Mouse (Mus musculus): ENCODE results near the gene Tmem234. TPM values are rescaled to one million over a fixed set of nuclear protein-coding genes. Genes with fewer than 3 reads are reported as not detected.

Gene Tmem234
- polyA plus RNA-seq, 1 experiment from 2014 or later: 200 TPM

DNA sequence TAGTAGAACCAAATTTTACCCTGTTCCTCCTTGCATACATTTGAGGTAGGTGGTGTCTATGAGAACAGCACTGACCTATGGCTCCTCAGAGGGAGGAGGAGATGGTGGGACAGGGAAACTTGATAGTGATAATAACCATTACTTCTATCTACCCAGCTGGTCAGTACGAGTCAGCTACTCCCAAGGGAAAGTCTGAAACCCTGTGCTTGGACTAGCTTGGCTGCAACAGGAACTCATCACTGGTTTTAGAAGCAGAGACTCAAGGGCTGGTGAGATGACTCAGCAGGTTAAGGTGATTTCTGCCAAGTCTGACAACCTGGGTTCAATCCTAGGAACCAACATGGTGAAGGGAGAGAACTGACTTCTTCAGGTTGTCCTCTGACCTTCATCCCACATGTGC is 48.2 kb downstream of the Tmem234 start:
- no peak for ATAC-seq (ENCODE audit: insufficient read depth)
- Histone ChIP-seq H3K4me1 (ENCODE audit: insufficient read depth) (no peaks in the 10 kb centered on the region), H3K9me3 (ENCODE audit: low read depth, low read length) (no peaks in the 10 kb centered on the region), H3K9ac (no peak overlapping the region), H3K27ac (ENCODE audit: low read depth) (no peak overlapping the region), H3K4me2 (no peak overlapping the region), H3K4me3 (ENCODE audit: low read depth, low read length) (no peak overlapping the region), H3K27me3 (ENCODE audit: insufficient read depth, low read length) (no peaks in the 10 kb centered on the region), H3K36me3 (ENCODE audit: insufficient read depth) (peaks cover 90% of the 10 kb centered on the region)
- DNase-seq: no peak
- TF ChIP-seq CTCF (IDR thresholded peaks at IDR 0.05; ENCODE audit: low read depth): no peak
- WGBS: 79% methylated on average over 1 of the region's 1 CpGs

- ATAC-seq (ENCODE audit: insufficient read depth) (no peak), DNase-seq (no peak)
- TF ChIP-seq CTCF (IDR thresholded peaks at IDR 0.05; ENCODE audit: low read depth): no peak
- no peaks in the 10 kb centered on the region for H3K27me3 ChIP-seq (ENCODE audit: insufficient read depth, low read length)
- H3K9me3 ChIP-seq (ENCODE audit: low read depth, low read length): no peaks in the 10 kb centered on the region
- no peak overlapping the region for H3K9ac ChIP-seq
- no peak overlapping the region for H3K4me3 ChIP-seq (ENCODE audit: low read depth, low read length)
- peaks cover 92% of the 10 kb centered on the region for H3K36me3 ChIP-seq (ENCODE audit: insufficient read depth)
- no peak overlapping the region for H3K4me2 ChIP-seq
- 93% methylated on average over 8 of the region's 8 CpGs for whole genome bisulfite sequencing
- no peaks in the 10 kb centered on the region for H3K4me1 ChIP-seq (ENCODE audit: insufficient read depth)
- no peak overlapping the region for H3K27ac ChIP-seq (ENCODE audit: low read depth)
These were observed 49.9 kb downstream of the Tmem234 start for GRCm38 (mm10) chr4:129650359-129650758.

GRCm38 (mm10) chr4:129654770-129655169 is 54.3 kb downstream of the Tmem234 start:
- no peak overlapping the region for H3K27ac ChIP-seq (ENCODE audit: low read depth)
- H3K4me1 ChIP-seq (ENCODE audit: insufficient read depth): no peaks in the 10 kb centered on the region
- no peak for TF ChIP-seq CTCF (IDR thresholded peaks at IDR 0.05; ENCODE audit: low read depth)
- H3K36me3 ChIP-seq (ENCODE audit: insufficient read depth): peaks cover 95% of the 10 kb centered on the region
- H3K4me2 ChIP-seq: no peak overlapping the region
- whole genome bisulfite sequencing: 89% methylated on average over 14 of the region's 14 CpGs
- no peak overlapping the region for H3K9ac ChIP-seq
- DNase-seq (no peak), ATAC-seq (ENCODE audit: insufficient read depth) (no peak)
- H3K9me3 ChIP-seq (ENCODE audit: low read depth, low read length): no peaks in the 10 kb centered on the region
- no peaks in the 10 kb centered on the region for H3K27me3 ChIP-seq (ENCODE audit: insufficient read depth, low read length)
- H3K4me3 ChIP-seq (ENCODE audit: low read depth, low read length): no peak overlapping the region

- no peak for TF ChIP-seq CTCF (IDR thresholded peaks at IDR 0.05; ENCODE audit: low read depth)
- H3K27me3 ChIP-seq (ENCODE audit: insufficient read depth, low read length): no peaks in the 10 kb centered on the region
- no peak overlapping the region for H3K4me3 ChIP-seq (ENCODE audit: low read depth, low read length)
- no peak overlapping the region for H3K27ac ChIP-seq (ENCODE audit: low read depth)
- no peak for DNase-seq
- H3K9me3 ChIP-seq (ENCODE audit: low read depth, low read length): no peaks in the 10 kb centered on the region
- H3K4me1 ChIP-seq (ENCODE audit: insufficient read depth): no peaks in the 10 kb centered on the region
- H3K4me2 ChIP-seq: no peak overlapping the region
- no peak for ATAC-seq (ENCODE audit: insufficient read depth)
- WGBS: 83% methylated on average over 3 of the region's 3 CpGs
- H3K36me3 ChIP-seq (ENCODE audit: insufficient read depth): peaks cover 63% of the 10 kb centered on the region
- no peak overlapping the region for H3K9ac ChIP-seq
These were observed 61.1 kb downstream of the Tmem234 start for GRCm38 (mm10) chr4:129661584-129661983.

DNA sequence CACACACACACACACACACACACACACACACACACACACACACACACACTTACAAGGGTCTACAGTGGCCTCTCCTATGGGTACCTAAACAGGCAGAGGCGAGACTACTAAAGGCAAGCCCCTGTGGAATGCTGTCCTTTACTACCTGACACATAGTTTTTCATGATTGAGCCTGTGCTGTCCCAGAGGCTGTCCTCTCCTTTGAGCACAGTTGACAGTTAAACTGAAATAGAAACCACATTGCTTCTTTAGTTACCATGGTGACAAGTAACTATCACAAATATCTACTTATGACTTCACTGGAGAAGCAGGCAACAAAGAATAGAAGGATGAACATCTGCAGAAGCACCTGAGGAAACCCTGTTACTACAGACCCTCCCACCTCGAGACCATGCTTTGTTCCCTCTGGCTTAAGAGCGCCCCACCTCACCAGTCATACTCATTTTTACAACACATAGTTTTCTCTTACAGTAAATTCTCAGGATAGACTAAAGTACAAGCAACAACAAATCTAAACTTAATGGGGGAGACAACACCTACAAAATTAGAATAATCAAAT is 61.9 kb downstream of the Tmem234 start:
- Histone ChIP-seq H3K27me3 (ENCODE audit: insufficient read depth, low read length) (no peaks in the 10 kb centered on the region), H3K4me3 (ENCODE audit: low read depth, low read length) (no peak overlapping the region), H3K4me2 (no peak overlapping the region), H3K27ac (ENCODE audit: low read depth) (no peak overlapping the region), H3K4me1 (ENCODE audit: insufficient read depth) (no peaks in the 10 kb centered on the region), H3K9me3 (ENCODE audit: low read depth, low read length) (no peaks in the 10 kb centered on the region), H3K9ac (no peak overlapping the region), H3K36me3 (ENCODE audit: insufficient read depth) (peaks cover 59% of the 10 kb centered on the region)
- 73% methylated on average over 3 of the region's 3 CpGs for WGBS
- no peak for DNase-seq
- TF ChIP-seq CTCF (IDR thresholded peaks at IDR 0.05; ENCODE audit: low read depth): no peak
- ATAC-seq (ENCODE audit: insufficient read depth): no peak

GRCm38 (mm10) chr4:129671491-129672082 is 71.1 kb downstream of the Tmem234 start:
- Histone ChIP-seq H3K27ac (ENCODE audit: low read depth) (peak overlapping the region; percentile 94), H3K9ac (peak overlapping the region; percentile 96), H3K4me3 (ENCODE audit: low read depth, low read length) (peak overlapping the region; percentile 87), H3K27me3 (ENCODE audit: insufficient read depth, low read length) (no peaks in the 10 kb centered on the region), H3K9me3 (ENCODE audit: low read depth, low read length) (no peaks in the 10 kb centered on the region), H3K36me3 (ENCODE audit: insufficient read depth) (peaks cover 23% of the 10 kb centered on the region), H3K4me1 (ENCODE audit: insufficient read depth) (peaks cover 7% of the 10 kb centered on the region), H3K4me2 (peak overlapping the region; percentile 91)
- WGBS: 6% methylated on average over 12 of the region's 12 CpGs
- ATAC-seq (ENCODE audit: insufficient read depth) (peak; percentile 63), DNase-seq (peak; percentile 83)
- peak; percentile 87 for TF ChIP-seq CTCF (IDR thresholded peaks at IDR 0.05; ENCODE audit: low read depth)

- peak; percentile 90 for ATAC-seq (ENCODE audit: insufficient read depth)
- H3K9ac ChIP-seq: peak within 1 kb of the TSS; percentile 96
- DNase-seq: peak; percentile 96
- H3K27ac ChIP-seq (ENCODE audit: low read depth): peak within 1 kb of the TSS; percentile 94
- no peaks in the 10 kb centered on the region for H3K27me3 ChIP-seq (ENCODE audit: insufficient read depth, low read length)
- peak within 1 kb of the TSS; percentile 87 for H3K4me3 ChIP-seq (ENCODE audit: low read depth, low read length)
- TF ChIP-seq CTCF (IDR thresholded peaks at IDR 0.05; ENCODE audit: low read depth): no peak
- peaks cover 7% of the 10 kb centered on the region for H3K4me1 ChIP-seq (ENCODE audit: insufficient read depth)
- peak within 1 kb of the TSS; percentile 91 for H3K4me2 ChIP-seq
- no peaks in the 10 kb centered on the region for H3K9me3 ChIP-seq (ENCODE audit: low read depth, low read length)
- peaks cover 26% of the 10 kb centered on the region for H3K36me3 ChIP-seq (ENCODE audit: insufficient read depth)
- WGBS: under 1% methylated on average over 61 of the region's 65 CpGs
These were observed 71.8 kb downstream of the Tmem234 start, which contains the start of gene Kpna6 for GRCm38 (mm10) chr4:129672083-129672877. Gene Kpna6, minus strand, starts transcription at chr4:129672767.

All from lung, embryonic 14.5 days (tissue).